Mouse (Mus musculus): ENCODE measurements around the gene Mto1. TPM values are rescaled to one million over a fixed set of nuclear protein-coding genes. Genes with fewer than 3 reads are reported as not detected.

Mto1 gene
- polyA plus RNA-seq, 2 experiments, result 14.0 to 17.7 TPM

GRCm38 (mm10) chr9:78457026-78457425 is 9.0 kb downstream of the Mto1 start:
- H3K27ac ChIP-seq, result no peak overlapping the region
- H3K36me3 ChIP-seq (replicated peaks; ENCODE audit: control insufficient read depth, insufficient read depth, low read depth), result peaks cover 62% of the 10 kb centered on the region
- no peaks in the 10 kb centered on the region for H3K9me3 ChIP-seq (ENCODE audit: control insufficient read depth, low read length)
- ATAC-seq (ENCODE audit: insufficient read depth), result no peak
- DNase-seq (ENCODE audit: low read depth in 3 of 3, low spot score in 3 of 3), result no peak
- H3K9ac ChIP-seq (replicated peaks), result no peak overlapping the region
- H3K27me3 ChIP-seq (ENCODE audit: control insufficient read depth, insufficient read depth, low read length), result no peaks in the 10 kb centered on the region
- H3K4me2 ChIP-seq (ENCODE audit: low read depth), result no peak overlapping the region
- no peak overlapping the region for H3K4me3 ChIP-seq (ENCODE audit: insufficient read depth in 1 of 2, low read depth in 2 of 2, low read length in 2 of 2)
- TF ChIP-seq CTCF (IDR thresholded peaks at IDR 0.05; ENCODE audit: low read depth) (no peak), EP300 (IDR thresholded peaks at IDR 0.05; ENCODE audit: low read depth) (no peak)
- WGBS (ENCODE audit: insufficient replicate concordance), result 85% methylated on average over 8 of the region's 8 CpGs
- peaks cover 2 to 3% of the 10 kb centered on the region in 2 experiments; a peak in 1 of 4 replicates for H3K4me1 ChIP-seq (replicated peaks; ENCODE audit: control insufficient read depth in 2 of 2, insufficient read depth in 2 of 2, low read length in 1 of 2)

- no peak overlapping the region for H3K27ac ChIP-seq
- H3K4me2 ChIP-seq (ENCODE audit: low read depth), result no peak overlapping the region
- no peaks in the 10 kb centered on the region for H3K9me3 ChIP-seq (ENCODE audit: control insufficient read depth, low read length)
- ATAC-seq (ENCODE audit: insufficient read depth) (no peak), DNase-seq (ENCODE audit: low read depth in 3 of 3, low spot score in 3 of 3) (no peak)
- H3K4me1 ChIP-seq (replicated peaks; ENCODE audit: control insufficient read depth in 2 of 2, insufficient read depth in 2 of 2, low read length in 1 of 2), result no peaks in the 10 kb centered on the region
- no peak for TF ChIP-seq EP300 (IDR thresholded peaks at IDR 0.05; ENCODE audit: low read depth)
- no peak for TF ChIP-seq CTCF (IDR thresholded peaks at IDR 0.05; ENCODE audit: low read depth)
- peaks cover 67% of the 10 kb centered on the region for H3K36me3 ChIP-seq (replicated peaks; ENCODE audit: control insufficient read depth, insufficient read depth, low read depth)
- no peak overlapping the region for H3K4me3 ChIP-seq (ENCODE audit: insufficient read depth in 1 of 2, low read depth in 2 of 2, low read length in 2 of 2)
- no peak overlapping the region for H3K9ac ChIP-seq (replicated peaks)
- H3K27me3 ChIP-seq (ENCODE audit: control insufficient read depth, insufficient read depth, low read length), result no peaks in the 10 kb centered on the region
- 71% methylated on average over 4 of the region's 4 CpGs for WGBS (ENCODE audit: insufficient replicate concordance)
Measured at GRCm38 (mm10) chr9:78463337-78463736, 15.3 kb downstream of the Mto1 start.

GRCm38 (mm10) chr9:78465725-78466124 is 17.7 kb downstream of the Mto1 start:
- peaks cover 58% of the 10 kb centered on the region for H3K36me3 ChIP-seq (replicated peaks; ENCODE audit: control insufficient read depth, insufficient read depth, low read depth)

DNA sequence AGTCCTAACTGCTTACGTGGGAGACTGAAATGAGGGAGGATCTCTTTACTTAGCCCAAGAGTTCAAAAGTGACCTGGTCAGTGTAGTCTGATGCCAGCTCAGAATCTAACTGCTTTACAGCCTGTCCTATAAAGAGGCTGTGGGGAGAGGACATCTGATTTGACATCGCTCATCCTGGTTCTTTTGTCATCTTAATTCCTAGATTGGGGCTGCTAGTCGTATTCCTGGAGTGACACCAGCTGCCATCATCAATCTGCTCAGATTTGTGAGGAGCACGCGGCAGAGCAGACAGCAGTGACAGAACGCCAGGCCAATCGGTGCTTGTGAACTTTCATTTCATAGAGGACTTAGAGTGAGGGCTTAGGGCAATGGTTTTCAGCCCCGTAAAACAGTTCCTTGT is 25.6 kb downstream of the Mto1 start:
- TF ChIP-seq CTCF (IDR thresholded peaks at IDR 0.05; ENCODE audit: low read depth), result no peak
- no peak for TF ChIP-seq EP300 (IDR thresholded peaks at IDR 0.05; ENCODE audit: low read depth)
- no peaks in the 10 kb centered on the region for H3K4me1 ChIP-seq (replicated peaks; ENCODE audit: control insufficient read depth in 2 of 2, insufficient read depth in 2 of 2, low read length in 1 of 2)
- H3K4me3 ChIP-seq (ENCODE audit: insufficient read depth in 1 of 2, low read depth in 2 of 2, low read length in 2 of 2), result no peak overlapping the region
- WGBS (ENCODE audit: insufficient replicate concordance), result 85% methylated on average over 8 of the region's 8 CpGs
- ATAC-seq (ENCODE audit: insufficient read depth), result no peak
- H3K4me2 ChIP-seq (ENCODE audit: low read depth), result no peak overlapping the region
- DNase-seq (ENCODE audit: low read depth in 3 of 3, low spot score in 3 of 3), result no peak
- H3K9me3 ChIP-seq (ENCODE audit: control insufficient read depth, low read length), result no peaks in the 10 kb centered on the region
- H3K9ac ChIP-seq (replicated peaks), result no peak overlapping the region
- H3K27ac ChIP-seq, result no peak overlapping the region
- peaks cover 48% of the 10 kb centered on the region for H3K36me3 ChIP-seq (replicated peaks; ENCODE audit: control insufficient read depth, insufficient read depth, low read depth)
- H3K27me3 ChIP-seq (ENCODE audit: control insufficient read depth, insufficient read depth, low read length), result no peaks in the 10 kb centered on the region

More at GRCm38 (mm10) chr9:78465725-78466124, 17.7 kb downstream of the Mto1 start:
- no peak overlapping the region for H3K4me2 ChIP-seq (ENCODE audit: low read depth)
- 85% methylated on average over 3 of the region's 3 CpGs for WGBS (ENCODE audit: insufficient replicate concordance)
- no peak overlapping the region for H3K9ac ChIP-seq (replicated peaks)
- H3K4me1 ChIP-seq (replicated peaks; ENCODE audit: control insufficient read depth in 2 of 2, insufficient read depth in 2 of 2, low read length in 1 of 2), result no peaks in the 10 kb centered on the region
- H3K9me3 ChIP-seq (ENCODE audit: control insufficient read depth, low read length), result no peaks in the 10 kb centered on the region
- H3K4me3 ChIP-seq (ENCODE audit: insufficient read depth in 1 of 2, low read depth in 2 of 2, low read length in 2 of 2), result no peak overlapping the region
- no peak for TF ChIP-seq EP300 (IDR thresholded peaks at IDR 0.05; ENCODE audit: low read depth)
- no peak for TF ChIP-seq CTCF (IDR thresholded peaks at IDR 0.05; ENCODE audit: low read depth)
- no peak overlapping the region for H3K27ac ChIP-seq
- H3K27me3 ChIP-seq (ENCODE audit: control insufficient read depth, insufficient read depth, low read length), result no peaks in the 10 kb centered on the region
- no peak for DNase-seq (ENCODE audit: low read depth in 3 of 3, low spot score in 3 of 3)
- no peak for ATAC-seq (ENCODE audit: insufficient read depth)

DNA sequence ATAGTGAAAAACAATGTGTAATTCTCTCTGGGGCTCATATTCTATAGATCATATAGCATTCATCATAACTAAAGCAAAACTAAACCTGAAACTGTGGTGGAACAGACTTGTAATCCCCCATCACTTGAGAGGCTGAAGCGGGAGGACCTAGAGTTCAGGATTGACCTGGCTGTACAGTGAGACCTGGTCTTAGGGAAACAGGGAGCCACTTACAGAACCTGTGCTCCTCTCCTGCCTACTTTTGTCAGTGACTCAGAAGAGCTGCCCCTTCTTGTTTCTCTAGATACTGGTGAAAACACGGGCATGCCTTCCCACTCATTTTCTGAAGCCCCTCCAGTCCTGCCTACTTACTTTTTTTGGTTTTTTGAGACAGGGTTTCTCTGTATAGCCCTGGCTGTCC is 26.3 kb downstream of the Mto1 start:
- no peak for TF ChIP-seq CTCF (IDR thresholded peaks at IDR 0.05; ENCODE audit: low read depth)
- TF ChIP-seq EP300 (IDR thresholded peaks at IDR 0.05; ENCODE audit: low read depth), result no peak
- H3K4me3 ChIP-seq (ENCODE audit: insufficient read depth in 1 of 2, low read depth in 2 of 2, low read length in 2 of 2), result no peak overlapping the region
- H3K9me3 ChIP-seq (ENCODE audit: control insufficient read depth, low read length), result no peaks in the 10 kb centered on the region
- 61% methylated on average over 2 of the region's 2 CpGs for WGBS (ENCODE audit: insufficient replicate concordance)
- H3K27me3 ChIP-seq (ENCODE audit: control insufficient read depth, insufficient read depth, low read length), result no peaks in the 10 kb centered on the region
- H3K36me3 ChIP-seq (replicated peaks; ENCODE audit: control insufficient read depth, insufficient read depth, low read depth), result peaks cover 52% of the 10 kb centered on the region
- no peak for DNase-seq (ENCODE audit: low read depth in 3 of 3, low spot score in 3 of 3)
- no peak for ATAC-seq (ENCODE audit: insufficient read depth)
- H3K4me1 ChIP-seq (replicated peaks; ENCODE audit: control insufficient read depth in 2 of 2, insufficient read depth in 2 of 2, low read length in 1 of 2), result no peaks in the 10 kb centered on the region; a peak in 1 of 4 replicates
- H3K4me2 ChIP-seq (ENCODE audit: low read depth), result no peak overlapping the region
- no peak overlapping the region for H3K9ac ChIP-seq (replicated peaks)
- no peak overlapping the region for H3K27ac ChIP-seq
